Mouse (Mus musculus) megakaryocyte progenitor cell, adult 5-6 weeks (primary cell): Measurements from ENCODE around the gene Cphx1. TPM values are rescaled to one million over a fixed set of nuclear protein-coding genes. Genes with fewer than 3 reads are reported as not detected.

Experiments
- total RNA-seq, 2 experiments: library from RNA; stranded (forward) in 1 of 2; stranded (reverse) in 1 of 2; fragments of 157-497, 149-512 nt in 1 of 2; fragments of 200-1000 nt in 1 of 2; gene quantifications; 2 replicates each; pipeline versions ENCODE4 v1.2.3 to v1.2.4; 2015 to 2017

The Cphx1 gene
- total RNA-seq, 2 experiments from 2014 or later, result not detected

Other genes starting within 250 kb of the Cphx1 start
- 87.8 and 114 TPM in 2 replicates for gene Ppif, start 244.2 kb upstream of the Cphx1 start, total RNA-seq (2015)
- 20.4 and 31.9 TPM in 2 replicates for gene Ppif, start 244.2 kb upstream of the Cphx1 start, total RNA-seq (2017)
- 1.2 and 1.3 TPM in 2 replicates for gene Zcchc24, start 169.3 kb upstream of the Cphx1 start, total RNA-seq (2015)
- gene Zcchc24, start 169.3 kb upstream of the Cphx1 start, total RNA-seq (2017), result 0.41 and 0.92 TPM in 2 replicates
- 36.5 and 37.1 TPM in 2 replicates for gene Anxa11, start 96.1 kb upstream of the Cphx1 start, total RNA-seq (2015)
- 7.3 and 8.1 TPM in 2 replicates for gene Anxa11, start 96.1 kb upstream of the Cphx1 start, total RNA-seq (2017)
- not detected in 2 replicates for gene Plac9a, start 35.2 kb upstream of the Cphx1 start, total RNA-seq (2015)
- not detected in 2 replicates for gene Plac9a, start 35.2 kb upstream of the Cphx1 start, total RNA-seq (2017)
- gene Tmem254a, start 10.6 kb upstream of the Cphx1 start, total RNA-seq (2015), result 12.2 and 18.6 TPM in 2 replicates
- gene Tmem254a, start 10.6 kb upstream of the Cphx1 start, total RNA-seq (2017), result 1.0 and 1.2 TPM in 2 replicates
- gene Duxbl1, start 40.3 kb downstream of the Cphx1 start, total RNA-seq (2015), result not detected in 2 replicates
- not detected in 2 replicates for gene Duxbl1, start 40.3 kb downstream of the Cphx1 start, total RNA-seq (2017)
- gene Gm9780, start 104.4 kb downstream of the Cphx1 start, total RNA-seq (2015), result not detected in 2 replicates
- not detected in 2 replicates for gene Gm9780, start 104.4 kb downstream of the Cphx1 start, total RNA-seq (2017)
- gene Tmem254c, start 129.1 kb downstream of the Cphx1 start, total RNA-seq (2015), result 44.1 and 46.7 TPM in 2 replicates
- gene Tmem254c, start 129.1 kb downstream of the Cphx1 start, total RNA-seq (2017), result 22.2 and 38.6 TPM in 2 replicates
- gene Cphx2, start 143.2 kb downstream of the Cphx1 start, total RNA-seq (2015), result not detected in 2 replicates
- gene Cphx2, start 143.2 kb downstream of the Cphx1 start, total RNA-seq (2017), result not detected in 2 replicates
- not detected in 2 replicates for gene Cphx3, start 144.0 kb downstream of the Cphx1 start, total RNA-seq (2015)
- gene Cphx3, start 144.0 kb downstream of the Cphx1 start, total RNA-seq (2017), result not detected in 2 replicates
- gene Duxbl2, start 180.0 kb downstream of the Cphx1 start, total RNA-seq (2015), result not detected in 2 replicates
- not detected in 2 replicates for gene Duxbl2, start 180.0 kb downstream of the Cphx1 start, total RNA-seq (2017)
- gene Plac9b, start 244.2 kb downstream of the Cphx1 start, total RNA-seq (2015), result not detected in 2 replicates
- gene Plac9b, start 244.2 kb downstream of the Cphx1 start, total RNA-seq (2017), result not detected in 2 replicates